Mouse (Mus musculus) adrenal gland, postnatal 4 days (tissue): Measurements from ENCODE around the gene Kctd20. TPM values are rescaled to one million over a fixed set of nuclear protein-coding genes. Genes with fewer than 3 reads are reported as not detected.
"Not testable (repeated sequence)": the region's sequence is repeated elsewhere in the genome, so short reads cannot be mapped to it uniquely, and the experiment has no call there.

Experiments
- DNase-seq, 2 experiments: peaks; one replicate each; pipeline ENCODE4 v3.0.0; 2021 to 2022; ENCODE audit warnings: low spot score in 2 of 2, mixed read lengths in 2 of 2
- total RNA-seq, 2 experiments: library from RNA; stranded (reverse); gene quantifications; 2 replicates each; pipeline ENCODE4 v1.2.3; 2021

Gene Kctd20
- total RNA-seq, 2 experiments from 2014 or later, result 79.8 to 86.5 TPM

DNA sequence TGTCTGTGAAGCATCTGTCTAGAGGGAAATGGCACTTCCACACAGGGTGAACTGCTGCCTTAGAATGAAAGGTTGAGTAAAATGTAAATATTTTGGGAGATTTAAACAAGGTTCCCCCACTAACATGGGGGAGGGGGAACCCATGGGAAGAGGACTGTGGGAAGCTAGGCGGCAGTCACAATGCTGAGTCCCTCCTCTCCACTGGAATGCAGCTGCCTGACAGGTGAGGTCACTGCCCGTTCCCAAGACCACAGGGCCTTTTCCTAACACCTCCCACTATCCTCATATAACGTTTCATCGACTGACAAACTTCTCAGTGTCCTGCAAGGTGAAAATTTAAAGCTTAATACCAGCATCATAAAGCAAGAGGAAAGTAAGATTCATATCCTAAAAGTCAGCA lies 30.8 kb downstream of the Kctd20 start:
- no peak for DNase-seq

DNA sequence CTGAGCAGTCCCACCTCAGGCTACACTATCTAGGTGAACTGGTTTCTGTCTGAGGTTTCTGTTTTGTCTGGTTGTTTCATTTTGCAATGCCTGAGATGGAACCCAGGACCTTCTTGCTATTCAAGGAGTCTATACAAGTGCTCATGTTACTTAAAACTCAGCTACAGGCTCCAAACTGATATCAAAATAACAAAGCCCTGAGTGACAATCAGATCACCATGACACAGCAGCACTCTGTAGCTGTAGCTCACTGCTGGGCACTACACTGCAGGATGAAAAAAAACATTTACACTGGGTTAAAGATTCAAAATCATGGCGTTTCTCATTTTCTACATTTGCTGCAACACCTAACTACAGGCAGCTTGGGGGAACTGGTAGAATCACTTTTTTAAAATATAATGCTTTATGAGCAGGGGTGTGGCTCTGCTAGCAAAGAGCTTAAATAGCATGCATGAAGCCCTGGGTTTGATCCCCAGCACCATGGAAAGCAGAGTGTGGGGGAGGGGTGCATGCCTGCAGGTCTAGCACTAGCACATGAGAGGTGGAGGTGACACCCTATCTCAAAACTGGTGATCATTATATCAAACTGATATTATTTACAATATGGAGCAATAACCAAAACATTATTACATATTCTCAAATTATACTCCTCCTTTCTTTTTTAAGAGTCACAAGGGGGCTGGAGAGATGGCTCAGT lies 33.1 kb downstream of the Kctd20 start:
- no peak for DNase-seq

DNA sequence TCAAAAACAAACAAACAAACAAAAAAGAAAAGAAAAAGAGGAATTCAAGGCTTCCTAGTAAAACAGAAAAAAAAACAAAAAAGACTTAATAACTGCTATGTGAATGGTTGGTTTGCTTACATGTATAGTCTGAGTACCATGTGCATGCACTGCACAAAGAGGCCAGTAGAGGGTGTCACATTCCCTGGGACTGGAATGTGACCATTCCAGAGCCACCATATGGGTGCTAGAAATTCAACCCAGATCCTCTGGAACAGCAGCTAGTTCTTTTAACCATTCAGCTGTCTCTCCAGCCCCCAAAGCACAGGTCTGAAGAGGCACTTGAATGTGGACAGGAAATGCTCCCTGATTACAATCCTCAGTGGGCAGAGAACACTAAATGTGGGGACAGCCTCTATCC lies 35.1 kb downstream of the Kctd20 start:
- no peak for DNase-seq

DNA sequence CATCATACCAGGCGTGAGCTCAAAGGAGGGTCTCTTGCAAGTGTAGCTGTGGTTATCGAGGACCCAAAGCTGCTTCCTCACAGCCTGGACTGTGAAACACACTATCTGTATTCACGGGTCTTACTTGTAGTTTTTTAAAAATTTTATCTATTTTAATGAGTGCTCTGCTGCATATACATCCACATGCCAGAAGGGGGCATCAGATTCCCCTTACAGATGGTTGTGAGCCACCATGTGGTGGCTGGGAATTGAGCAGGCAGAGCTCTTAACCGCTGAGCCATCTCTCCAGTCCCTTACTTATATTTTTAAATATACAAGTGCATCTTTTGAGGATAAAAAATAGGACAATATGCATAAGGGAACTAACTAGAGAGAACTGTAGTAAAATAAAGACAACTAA lies 36.0 kb downstream of the Kctd20 start:
- no peak for DNase-seq

DNA sequence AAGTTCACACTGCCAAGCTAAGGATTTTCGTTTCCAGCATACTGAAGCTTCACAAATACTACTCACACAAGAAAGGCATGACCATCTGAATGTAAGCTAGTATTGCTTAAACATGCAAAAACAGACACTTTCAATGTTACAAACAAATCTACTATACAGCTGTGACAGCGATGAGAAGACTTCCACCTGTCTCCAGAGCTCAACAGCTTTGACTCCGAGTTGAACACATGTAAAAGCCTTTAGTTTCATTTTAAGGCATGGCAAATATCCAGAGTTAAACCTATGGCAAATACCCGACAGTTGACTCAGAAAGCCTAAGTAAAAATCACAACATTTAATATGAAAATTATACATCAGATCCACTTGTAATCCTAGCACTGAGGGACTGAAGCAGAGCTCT lies 36.5 kb downstream of the Kctd20 start:
- DNase-seq, result no peak

DNA sequence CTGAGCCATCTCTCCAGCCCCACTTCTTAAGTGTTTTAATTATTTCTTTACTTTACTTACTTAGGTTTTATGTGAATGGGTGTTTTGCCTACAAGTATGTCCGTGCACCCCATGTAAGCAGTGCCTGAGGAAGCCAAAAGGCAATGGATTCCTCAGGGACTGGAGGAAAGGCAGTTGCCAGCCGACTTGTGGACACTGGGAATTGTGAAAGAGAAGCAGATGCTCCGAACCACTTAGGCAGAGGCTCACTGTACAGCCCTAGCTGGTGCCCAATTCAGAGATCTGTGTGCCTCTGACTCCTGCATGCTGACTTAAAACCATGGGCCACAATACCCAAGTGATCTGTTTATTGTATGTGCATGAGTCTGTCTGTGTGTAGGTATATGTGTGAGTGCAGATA lies 37.2 kb downstream of the Kctd20 start:
- DNase-seq, result no peak

DNA sequence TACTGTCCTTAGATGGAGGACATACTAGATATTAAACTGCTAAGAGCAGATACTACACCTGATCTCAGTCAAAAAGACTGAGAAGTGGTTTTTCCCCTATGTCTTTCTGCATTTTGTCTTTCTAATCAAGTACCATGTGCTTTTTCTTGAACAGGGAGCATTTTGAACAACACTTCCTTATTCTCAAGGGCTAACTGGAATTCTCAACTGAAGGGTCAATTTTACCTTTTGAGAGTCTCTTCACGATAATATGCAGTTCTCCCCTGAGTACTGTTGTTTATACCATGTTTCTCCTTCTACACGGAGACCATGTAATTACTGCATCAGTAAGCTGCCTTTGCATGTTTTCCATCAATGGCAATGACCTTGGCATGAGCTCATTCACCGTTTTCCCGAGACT lies 38.3 kb downstream of the Kctd20 start:
- no peak for DNase-seq

DNA sequence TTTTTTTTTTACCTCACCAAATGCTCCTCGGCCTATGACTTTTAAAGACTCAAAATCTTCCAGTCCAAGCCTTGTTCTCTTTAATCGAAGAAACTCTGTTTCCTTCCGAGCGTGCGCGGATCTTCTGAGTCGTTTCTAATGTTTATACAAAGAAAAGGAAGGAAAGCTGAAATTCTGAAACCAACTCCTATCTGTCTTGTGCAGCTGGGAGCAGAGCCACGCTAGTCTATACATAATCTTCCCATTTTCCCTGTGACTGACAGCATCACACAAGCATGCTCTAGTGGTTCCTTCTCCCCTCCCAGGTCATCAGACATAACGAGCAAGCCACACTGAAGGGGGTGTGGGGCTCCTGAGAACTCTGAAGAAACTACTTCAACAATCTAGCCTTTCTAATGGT lies 39.5 kb downstream of the Kctd20 start:
- no peak for DNase-seq

DNA sequence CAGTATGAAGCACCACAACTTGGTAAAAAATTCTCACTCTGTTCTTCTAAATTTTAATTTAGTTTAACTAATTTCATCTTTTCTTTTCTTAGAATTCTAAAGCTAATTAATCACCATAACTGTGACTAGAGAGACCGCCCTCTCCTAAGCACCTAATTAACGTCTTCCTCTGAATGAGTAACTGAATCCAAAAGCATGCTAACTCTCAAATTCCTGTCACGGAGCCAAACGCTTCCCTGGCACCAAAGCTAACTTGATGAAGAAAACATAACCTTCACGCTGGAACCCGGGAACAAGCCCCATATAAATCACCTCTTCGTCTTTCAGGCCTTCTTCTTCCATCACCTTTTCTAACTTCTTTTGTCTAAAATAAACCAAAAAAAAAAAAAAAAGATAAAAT lies 40.4 kb downstream of the Kctd20 start:
- DNase-seq, result no peak

DNA sequence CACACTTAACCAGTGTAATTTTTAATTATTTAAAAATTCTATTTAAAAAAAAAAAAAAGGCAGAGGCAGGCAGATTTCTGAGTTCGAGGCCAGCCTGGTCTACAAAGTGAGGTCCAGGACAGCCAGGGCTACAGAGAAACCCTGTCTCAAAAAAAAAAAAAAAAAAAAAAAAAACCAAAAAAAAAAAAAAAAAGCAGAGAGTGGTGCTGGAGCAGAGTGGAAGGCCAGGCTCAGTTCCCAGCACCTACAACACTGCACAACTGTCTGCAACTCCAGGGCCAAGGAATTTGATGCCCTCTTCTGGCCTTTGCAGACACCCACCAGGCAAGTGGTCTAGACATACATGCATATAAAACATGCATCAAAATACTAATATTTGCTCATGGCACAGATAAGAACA lies 41.3 kb downstream of the Kctd20 start:
- not testable (repeated sequence) for DNase-seq

DNA sequence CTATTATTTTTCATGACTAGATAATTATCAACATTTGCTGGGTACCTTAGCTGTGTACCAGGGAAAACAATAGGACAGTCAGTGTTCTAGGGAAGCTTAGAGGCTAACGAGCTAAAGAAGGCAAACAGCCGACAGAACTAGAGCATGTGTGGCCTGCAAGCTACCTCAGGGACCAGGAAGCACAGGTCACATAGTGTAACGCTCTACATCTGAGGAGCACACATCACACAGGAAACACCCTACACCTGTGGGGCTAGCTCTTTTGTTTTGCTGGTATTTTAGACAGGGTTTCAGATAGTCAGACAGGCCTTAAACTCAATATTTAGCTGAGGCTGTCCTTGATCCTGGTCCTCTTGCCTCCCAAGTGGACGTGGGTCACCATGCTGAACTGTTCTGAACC lies 42.9 kb downstream of the Kctd20 start:
- no peak for DNase-seq

DNA sequence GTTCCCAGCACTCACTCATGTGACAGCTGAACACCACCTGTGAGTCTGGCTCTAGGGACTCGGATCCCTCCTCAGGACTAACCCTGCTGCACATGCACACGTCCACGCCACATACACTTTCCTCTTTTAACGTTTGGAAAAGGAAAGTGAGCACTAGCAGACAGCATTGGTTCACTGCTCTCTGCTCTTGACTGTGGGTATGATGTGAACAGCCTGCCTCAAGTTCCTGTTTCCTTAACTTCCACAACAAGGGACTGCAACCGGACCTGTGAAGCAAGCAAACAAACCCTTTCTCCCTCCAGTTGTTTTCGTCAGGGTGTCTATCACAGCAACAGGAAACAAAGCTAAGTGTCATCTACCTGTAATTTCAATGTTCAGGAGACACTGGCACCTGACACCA lies 48.7 kb downstream of the Kctd20 start:
- DNase-seq, result no peak

DNA sequence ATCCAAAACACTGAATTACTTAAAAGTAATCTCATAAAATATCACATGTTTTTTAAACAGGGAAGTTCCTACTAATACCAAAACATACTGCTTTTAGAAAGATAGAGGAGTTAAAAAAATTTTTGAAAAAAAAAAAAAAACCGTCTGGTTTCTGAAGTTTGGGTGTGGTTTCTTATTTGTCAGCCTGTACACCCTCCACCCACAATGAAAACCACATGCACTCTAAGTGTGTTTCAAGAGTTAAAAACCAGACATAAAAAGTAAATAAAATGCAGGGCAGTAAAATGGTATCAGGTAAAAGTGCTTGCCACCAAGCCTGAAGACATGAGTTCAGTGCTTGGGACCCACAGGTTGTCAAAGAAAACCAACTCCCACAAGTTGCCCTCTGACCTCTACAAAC lies 52.0 kb downstream of the Kctd20 start:
- no peak for DNase-seq

DNA sequence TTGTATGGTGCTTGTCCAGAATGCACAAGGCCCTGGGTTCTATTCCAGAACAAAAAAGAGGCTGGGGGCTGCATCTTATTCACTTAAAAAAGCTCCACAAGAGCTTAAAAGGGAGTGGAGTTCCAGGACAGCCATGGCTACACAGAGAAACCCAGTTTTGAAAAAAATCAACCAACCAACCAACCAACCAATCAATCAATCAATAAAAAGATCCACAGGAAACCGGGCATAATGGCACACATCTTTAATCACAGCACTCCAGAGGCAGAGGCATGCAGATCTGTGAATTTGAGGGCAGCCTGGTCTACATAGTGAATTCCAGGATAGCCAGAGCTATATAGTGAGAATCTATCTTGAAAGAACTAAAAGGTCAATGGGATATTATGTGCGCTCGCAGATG lies 53.3 kb downstream of the Kctd20 start:
- DNase-seq, result no peak

DNA sequence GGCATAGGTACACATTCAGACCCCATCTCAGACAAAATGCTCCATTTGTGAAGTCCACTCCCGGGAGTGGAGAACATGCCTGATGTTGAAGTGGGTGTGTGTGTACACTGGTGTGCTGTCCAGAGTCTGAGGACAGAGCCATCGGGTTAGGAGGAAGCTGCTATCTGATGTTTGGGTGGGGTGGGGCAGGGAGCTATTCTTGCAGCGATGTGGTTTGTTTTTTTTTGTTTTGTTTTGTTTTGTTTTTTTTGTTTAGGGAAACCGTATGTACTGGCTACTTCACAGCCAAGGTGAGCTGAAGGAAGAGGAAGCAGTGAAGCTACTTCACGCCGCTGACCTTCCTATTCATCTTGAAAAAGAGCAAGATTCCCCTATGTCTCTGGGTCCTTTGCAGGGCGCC lies 55.1 kb downstream of the Kctd20 start:
- no peak for DNase-seq

DNA sequence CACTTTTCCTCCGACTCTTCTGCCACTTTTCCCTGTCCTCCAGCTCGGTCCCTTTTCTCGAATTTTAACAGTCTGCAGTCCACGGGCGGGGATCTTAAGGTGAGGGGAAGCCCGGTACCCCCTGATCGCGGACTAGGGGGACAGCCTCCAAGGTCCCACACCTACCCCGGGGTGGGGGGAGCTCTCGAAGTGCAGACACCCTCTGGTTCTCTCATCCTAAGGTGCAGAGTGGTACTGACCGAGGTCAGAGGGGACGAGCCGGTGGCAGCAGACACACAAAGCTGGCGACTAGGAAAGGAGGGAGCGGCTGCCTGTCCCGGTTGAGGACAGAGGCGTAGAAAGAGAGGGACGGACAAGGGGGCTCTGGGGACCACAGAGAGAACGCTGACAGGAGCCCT lies 55.5 kb downstream of the Kctd20 start:
- no peak for DNase-seq

DNA sequence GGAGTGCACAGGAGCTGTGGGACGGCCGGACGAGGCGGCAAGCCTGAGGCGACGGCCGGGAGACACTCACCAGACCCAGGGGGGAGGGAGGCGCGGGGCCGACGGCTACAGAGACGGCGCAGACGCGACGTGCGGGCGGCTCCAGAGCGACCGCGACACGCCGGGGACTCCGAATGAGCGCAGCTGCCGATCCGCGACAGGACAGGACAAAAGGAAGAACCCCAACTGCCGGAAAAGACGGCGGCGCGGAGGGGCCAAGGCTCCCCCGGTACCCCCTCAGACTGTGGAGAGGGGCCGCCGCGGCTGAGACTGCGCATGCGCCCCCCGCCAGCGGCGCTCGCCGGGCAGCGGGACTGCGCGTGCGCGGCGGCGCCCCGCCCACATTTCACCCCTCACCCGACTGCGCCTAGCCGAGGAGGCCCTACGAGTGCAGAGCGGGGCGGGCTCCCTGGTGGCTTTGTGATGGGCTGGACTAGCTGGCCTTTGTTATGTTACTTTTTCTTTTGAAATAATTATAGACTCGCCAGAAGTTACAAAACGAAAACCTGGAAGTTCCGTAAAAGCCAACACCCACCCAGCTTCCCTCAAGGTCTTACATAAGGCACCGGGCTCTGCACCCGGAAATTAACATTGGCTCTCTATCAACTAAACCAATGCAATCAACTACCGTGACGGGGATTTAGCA lies 56.0 kb downstream of the Kctd20 start, which contains the start of gene Stk38:
Gene Stk38 (minus strand): TSS at position 355 of the 685 bp plus-strand sequence.
- peak; percentile 87 to 93 for DNase-seq

DNA sequence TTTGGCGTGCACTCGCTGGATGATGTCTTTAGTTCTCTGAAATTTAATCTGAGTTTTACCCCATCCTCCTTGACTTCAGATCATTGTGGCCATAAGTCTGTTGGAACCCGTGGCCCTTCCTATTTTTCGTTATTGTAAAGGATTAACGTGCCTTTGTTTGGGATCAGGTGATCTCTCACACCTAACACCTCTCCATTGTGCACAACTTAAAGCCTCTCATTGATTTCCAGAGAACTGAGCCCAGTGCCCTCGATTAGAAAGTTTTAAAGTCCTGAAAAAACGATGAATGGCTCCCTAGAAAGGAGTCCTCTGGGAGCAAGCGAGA lies 56.5 kb downstream of the Kctd20 start:
- no peak for DNase-seq

DNA sequence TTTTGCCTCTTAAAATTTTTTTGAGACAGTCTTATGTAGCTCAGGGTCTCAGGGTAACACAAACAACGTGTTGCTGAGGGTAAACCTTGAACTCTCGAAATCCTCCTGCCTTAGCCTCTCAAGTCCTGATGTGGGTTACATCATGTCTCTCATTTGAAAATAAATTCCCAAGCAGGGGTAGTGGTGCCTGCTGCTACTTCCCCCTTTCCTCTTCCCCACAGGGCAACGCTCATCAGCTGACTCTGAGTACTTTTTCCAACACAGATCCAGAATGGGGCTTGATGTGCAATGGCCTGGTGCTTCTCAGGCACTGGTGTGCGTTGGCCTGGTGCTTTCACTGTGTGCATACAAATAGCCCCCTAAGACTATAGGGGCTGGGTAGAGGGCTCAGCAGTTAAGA lies 57.4 kb downstream of the Kctd20 start:
- no peak for DNase-seq

DNA sequence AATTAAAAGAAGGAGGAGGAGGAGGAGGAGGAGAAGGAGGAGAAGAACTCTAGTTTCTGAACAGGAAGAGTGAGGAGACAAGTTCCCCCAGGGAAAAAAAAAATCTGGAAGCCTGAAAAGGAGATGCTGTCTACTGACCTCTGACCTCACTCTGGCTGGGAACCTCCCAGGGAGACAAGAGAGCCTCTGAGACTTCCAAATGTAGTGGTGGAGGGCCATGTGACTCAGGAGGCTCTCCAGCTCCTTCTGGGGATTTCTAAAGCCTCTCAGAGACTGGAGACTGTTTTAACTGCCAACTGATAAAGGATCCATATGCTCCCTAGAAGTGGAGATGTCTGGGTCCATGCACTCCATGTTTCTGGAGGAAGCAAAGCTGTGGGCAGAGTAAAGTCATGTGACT lies 62.5 kb downstream of the Kctd20 start:
- DNase-seq, result no peak

DNA sequence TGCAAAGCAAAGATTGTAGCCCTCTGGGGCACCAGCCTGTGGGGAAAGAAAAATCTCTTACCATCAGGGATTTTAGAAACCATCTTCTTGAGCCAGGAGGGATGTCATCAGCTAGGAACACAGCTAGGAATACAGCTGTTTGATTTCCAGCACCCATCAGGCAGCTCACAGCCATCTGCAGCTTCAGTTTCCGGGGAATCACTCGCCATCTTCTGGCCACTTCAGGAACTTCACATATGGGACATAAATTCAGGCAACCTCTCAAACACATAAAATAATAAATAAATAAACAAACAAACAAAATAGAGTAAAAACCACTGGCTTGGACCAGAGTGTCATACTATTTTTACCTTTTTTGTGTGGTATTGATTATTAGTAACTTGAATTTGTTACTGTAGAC lies 63.9 kb downstream of the Kctd20 start:
- no peak for DNase-seq

DNA sequence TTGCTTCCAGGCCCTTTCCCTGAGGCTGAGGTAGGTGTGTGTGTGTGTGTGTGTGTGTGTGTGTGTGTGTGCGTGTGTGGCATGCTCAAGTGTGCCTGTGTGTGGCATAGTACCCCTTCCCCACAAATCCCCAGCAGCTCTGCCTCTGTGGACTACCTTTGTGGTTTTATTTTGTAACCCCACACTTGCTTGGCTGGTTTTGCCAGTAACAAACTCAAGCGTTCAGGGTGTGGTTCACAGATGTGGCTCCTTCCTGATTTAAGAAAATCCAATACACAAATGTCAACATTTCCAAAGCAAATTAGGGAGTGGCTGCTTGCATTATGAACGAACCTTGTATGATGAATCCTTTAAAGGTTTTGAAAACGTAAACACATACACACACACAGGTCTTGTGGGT lies 65.0 kb downstream of the Kctd20 start:
- DNase-seq, result no peak

DNA sequence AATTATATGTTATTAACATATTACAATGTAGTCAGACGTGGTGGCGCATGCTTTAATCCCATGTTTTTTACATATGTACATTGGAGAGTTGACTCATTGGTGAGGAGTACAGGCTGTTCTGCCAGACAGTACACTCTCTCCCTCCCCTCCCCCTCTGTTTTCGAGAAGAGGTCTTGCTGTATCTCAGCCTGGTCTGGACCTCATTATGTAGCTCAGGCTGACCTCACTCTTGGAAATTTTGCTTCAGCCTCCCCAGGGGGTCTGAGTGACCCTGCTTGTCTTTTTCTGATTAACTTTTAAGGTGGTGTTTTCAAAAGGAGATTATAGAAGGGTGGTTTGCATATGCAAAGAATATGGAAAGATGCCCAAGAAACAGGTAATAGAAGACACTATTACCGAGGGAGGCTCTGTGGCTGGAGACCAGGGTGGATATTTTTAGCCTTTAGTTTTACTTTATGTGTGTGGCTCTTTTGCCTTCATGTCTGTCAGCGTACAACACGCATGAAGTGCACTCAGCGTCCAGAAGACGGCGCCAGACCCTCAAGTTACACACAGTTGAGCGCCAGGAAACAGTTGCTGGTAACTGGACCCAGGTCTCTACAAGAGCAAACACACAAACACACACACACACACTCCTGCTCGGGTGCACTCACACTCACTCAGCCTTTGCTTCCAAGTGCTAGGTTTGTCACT lies 66.7 kb downstream of the Kctd20 start:
- DNase-seq, result no peak
